Mouse (Mus musculus) kidney, embryonic 15.5 days (tissue): ENCODE measurements around the gene Satb2. TPM values are rescaled to one million over a fixed set of nuclear protein-coding genes. Genes with fewer than 3 reads are reported as not detected.

Experiments used
- ATAC-seq: fragments of 200-750 bp; cut with Nextera tagmentation; replicated peaks from 2 replicates; pipeline ENCODE4 v1.8.0; 2017; ENCODE audit warnings: moderate TSS enrichment; ENCODE audit not compliant: low FRiP score
- H3K27ac ChIP-seq: fragments of 300-500 bp; sonication (generic); 2 replicates; pipeline ENCODE4 v1.5.1; 2015; ENCODE audit warnings: mild to moderate bottlenecking, inconsistent platforms
- H3K27me3 ChIP-seq: fragments of 300-500 bp; sonication (generic); 2 replicates; pipeline ENCODE4 v1.6.1; 2015; ENCODE audit warnings: inconsistent platforms
- H3K36me3 ChIP-seq: fragments of 300-500 bp; sonication (generic); 2 replicates; pipeline ENCODE4 v1.6.1; 2015; ENCODE audit warnings: inconsistent platforms
- H3K4me1 ChIP-seq: fragments of 300-500 bp; sonication (generic); 2 replicates; pipeline ENCODE4 v1.6.1; 2015; ENCODE audit warnings: inconsistent platforms
- H3K4me2 ChIP-seq: fragments of 300-500 bp; sonication (generic); 2 replicates; pipeline ENCODE4 v1.6.1; 2015; ENCODE audit warnings: moderate library complexity, mild to moderate bottlenecking, inconsistent platforms
- H3K4me3 ChIP-seq: fragments of 300-500 bp; sonication (generic); replicated peaks from 2 replicates; pipeline ENCODE4 v1.5.1; 2015; ENCODE audit warnings: mild to moderate bottlenecking, inconsistent platforms
- H3K9ac ChIP-seq: fragments of 300-500 bp; sonication (generic); 2 replicates; pipeline ENCODE4 v1.6.1; 2015; ENCODE audit warnings: mild to moderate bottlenecking, inconsistent platforms
- H3K9me3 ChIP-seq: fragments of 300-500 bp; sonication (generic); replicated peaks from 2 replicates; pipeline ENCODE4 v1.6.1; 2016; ENCODE audit warnings: inconsistent platforms
- WGBS: fragments of 180-500 bp; shearing (Covaris S2); methylation state at CpG from one replicate; pipeline ENCODE4 v1.1.7; 2015; ENCODE audit warnings: mixed read lengths; 5-methylcytosine and 5-hydroxymethylcytosine counted together
- polyA plus RNA-seq: library from polyadenylated mRNA; unstranded; fragments of >200 nt; fragmentation: Nextera tagmentation; extraction: Ambion mirVana; gene quantifications from 2 replicates; pipeline ENCODE4 v1.2.1, GENCODE M21; 2015

Satb2 gene
- polyA plus RNA-seq, 1 experiment from 2014 or later, result 1.7 TPM

DNA sequence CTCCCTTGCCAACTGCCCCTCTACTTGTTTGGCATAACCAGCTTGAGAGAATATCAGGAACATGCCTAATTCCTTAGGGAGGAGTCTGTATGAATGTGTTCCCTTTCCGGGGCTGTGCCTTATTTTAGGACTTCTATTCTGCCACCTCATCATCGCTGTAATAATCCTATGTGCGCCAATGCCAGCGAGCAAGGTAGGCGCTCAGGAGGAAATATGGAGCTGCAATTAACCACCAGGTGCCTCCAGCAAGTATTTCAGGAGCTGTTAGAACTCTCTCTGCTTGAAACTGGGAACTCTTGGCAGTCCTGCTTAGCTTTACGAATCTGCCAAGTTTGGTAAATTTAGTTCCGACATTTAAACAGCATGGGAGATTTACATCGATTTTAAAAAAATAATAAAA is 128.0 kb downstream of the Satb2 start:
- WGBS, result 92% methylated on average over 8 of the region's 8 CpGs
- H3K36me3 ChIP-seq, result no peaks in the 10 kb centered on the region
- H3K27me3 ChIP-seq, result no peaks in the 10 kb centered on the region
- no peak overlapping the region for H3K4me3 ChIP-seq
- no peaks in the 10 kb centered on the region for H3K9me3 ChIP-seq
- H3K4me2 ChIP-seq, result no peak overlapping the region
- H3K27ac ChIP-seq, result no peak overlapping the region
- no peaks in the 10 kb centered on the region for H3K4me1 ChIP-seq
- no peak for ATAC-seq
- H3K9ac ChIP-seq, result no peak overlapping the region

DNA sequence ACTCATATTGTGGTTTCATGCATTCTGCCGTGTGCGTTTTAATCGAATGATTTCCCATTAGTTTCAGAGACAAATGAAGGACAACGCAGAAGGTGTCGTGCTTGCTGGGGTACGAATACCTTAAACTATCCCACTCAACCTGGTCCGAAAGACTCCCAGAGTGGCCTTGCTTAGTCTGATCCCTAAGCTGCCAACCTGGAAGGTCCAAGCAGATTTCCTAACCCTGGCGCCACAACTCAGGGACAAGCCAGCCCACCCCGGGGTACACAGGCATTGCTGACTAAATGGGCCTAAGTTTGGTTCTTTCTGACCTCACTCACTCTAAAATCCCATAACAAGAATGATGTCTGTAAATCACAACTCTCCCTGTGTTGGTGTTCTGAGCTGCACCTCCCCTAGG is 132.1 kb downstream of the Satb2 start:
- ATAC-seq, result no peak

DNA sequence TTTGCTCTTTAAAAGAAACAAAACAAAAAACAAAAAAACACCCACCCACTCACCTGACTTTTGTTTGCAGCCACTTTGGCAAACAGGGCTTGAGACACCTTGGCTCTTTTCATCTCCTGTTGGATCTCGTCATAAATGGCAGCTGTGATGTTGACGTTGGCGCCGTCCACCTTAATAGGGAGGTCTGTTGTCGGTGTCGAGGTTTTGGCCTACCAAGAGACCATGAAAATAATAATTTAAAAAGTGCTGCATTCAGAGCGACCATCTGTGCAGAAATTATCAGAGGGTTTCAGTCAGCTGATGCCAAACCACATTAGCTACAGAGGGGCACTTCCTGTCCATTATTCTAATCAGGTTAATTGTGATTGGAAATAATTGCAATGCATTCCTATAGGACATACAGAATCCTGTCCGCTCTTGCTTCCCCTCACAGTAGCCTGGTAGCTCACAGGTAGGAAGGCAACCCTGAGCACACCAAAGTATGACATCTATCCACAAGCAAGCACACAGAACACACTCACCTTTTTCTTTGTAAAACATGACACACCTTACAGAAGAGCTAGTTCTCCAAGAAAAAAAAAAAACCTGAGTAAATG is 132.8 kb downstream of the Satb2 start:
- no peak for ATAC-seq
- no peaks in the 10 kb centered on the region for H3K27me3 ChIP-seq
- H3K9me3 ChIP-seq, result no peaks in the 10 kb centered on the region
- H3K27ac ChIP-seq, result no peak overlapping the region
- H3K4me3 ChIP-seq, result no peak overlapping the region
- H3K36me3 ChIP-seq, result no peaks in the 10 kb centered on the region
- no peak overlapping the region for H3K9ac ChIP-seq
- H3K4me2 ChIP-seq, result no peak overlapping the region
- H3K4me1 ChIP-seq, result no peaks in the 10 kb centered on the region
- WGBS, result 80% methylated on average over 8 of the region's 8 CpGs

More for the DNA sequence above, 132.1 kb downstream of the Satb2 start:
- Histone ChIP-seq H3K36me3 (no peaks in the 10 kb centered on the region), H3K9ac (no peak overlapping the region), H3K27me3 (no peaks in the 10 kb centered on the region), H3K9me3 (no peaks in the 10 kb centered on the region), H3K4me2 (no peak overlapping the region), H3K4me3 (no peak overlapping the region), H3K4me1 (no peaks in the 10 kb centered on the region), H3K27ac (no peak overlapping the region)
- 92% methylated on average over 9 of the region's 9 CpGs for WGBS

DNA sequence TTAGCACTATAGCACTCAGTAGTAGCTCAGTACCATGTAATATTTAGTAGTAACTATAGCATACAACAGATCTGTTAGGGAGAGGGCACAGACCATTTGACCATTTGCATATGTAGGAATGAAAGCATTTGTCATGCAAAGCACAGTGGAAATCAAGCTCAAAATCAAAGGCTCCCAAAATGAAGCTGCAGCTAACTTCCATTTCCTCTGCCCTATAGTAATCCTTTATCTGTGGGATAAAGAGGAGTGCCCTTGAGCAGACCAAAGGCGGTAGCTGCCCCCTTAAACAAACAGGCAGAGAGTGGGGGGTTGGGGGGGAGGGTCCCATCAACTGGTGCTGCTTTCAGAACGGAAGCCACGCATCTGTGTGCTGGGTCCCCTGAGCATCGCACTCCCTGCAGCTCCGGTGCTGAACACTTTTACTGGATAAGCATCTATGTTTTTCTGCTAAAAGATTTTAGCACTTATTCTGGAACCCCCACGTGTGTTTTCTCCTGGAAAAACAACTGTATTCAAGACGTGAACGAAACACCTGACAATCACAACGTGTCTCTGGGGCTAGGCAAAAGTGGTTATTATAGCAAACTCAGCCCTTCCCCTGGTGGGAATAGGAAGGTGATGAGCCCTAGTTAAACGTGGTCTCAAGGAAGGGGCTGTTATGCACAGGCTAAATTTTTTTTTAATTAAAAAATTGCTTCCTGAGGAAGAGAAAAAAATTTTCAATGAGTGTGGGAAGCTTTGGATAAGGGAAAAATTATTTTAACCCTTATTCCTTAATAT is 133.7 kb downstream of the Satb2 start:
- H3K9me3 ChIP-seq, result no peaks in the 10 kb centered on the region
- no peak overlapping the region for H3K4me2 ChIP-seq
- H3K4me3 ChIP-seq, result no peak overlapping the region
- H3K27ac ChIP-seq, result no peak overlapping the region
- no peaks in the 10 kb centered on the region for H3K27me3 ChIP-seq
- ATAC-seq, result no peak
- no peaks in the 10 kb centered on the region for H3K4me1 ChIP-seq
- WGBS, result 16% methylated on average over 10 of the region's 10 CpGs
- H3K9ac ChIP-seq, result no peak overlapping the region
- no peaks in the 10 kb centered on the region for H3K36me3 ChIP-seq

DNA sequence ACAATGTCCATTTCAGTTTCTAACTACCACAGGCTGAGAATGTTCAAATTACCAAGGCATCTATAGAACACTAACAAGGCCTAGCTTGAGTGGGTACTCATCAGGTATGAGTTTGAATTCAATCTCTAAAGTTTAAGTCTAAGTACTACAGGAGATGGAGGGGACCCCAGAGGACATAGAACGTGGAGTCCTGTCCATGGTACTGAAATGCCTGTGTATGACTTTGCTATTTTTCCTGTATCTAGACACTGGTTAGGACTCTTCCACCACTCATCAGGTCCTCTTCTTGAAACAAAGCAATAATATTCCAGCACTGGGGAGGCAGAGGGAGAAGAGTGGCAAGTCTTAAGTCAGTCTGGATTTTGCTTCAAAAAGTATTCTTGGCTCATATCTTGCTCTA is 139.5 kb downstream of the Satb2 start:
- 26% methylated on average over 1 of the region's 1 CpGs for WGBS
- no peak overlapping the region for H3K9ac ChIP-seq
- ATAC-seq, result no peak

DNA sequence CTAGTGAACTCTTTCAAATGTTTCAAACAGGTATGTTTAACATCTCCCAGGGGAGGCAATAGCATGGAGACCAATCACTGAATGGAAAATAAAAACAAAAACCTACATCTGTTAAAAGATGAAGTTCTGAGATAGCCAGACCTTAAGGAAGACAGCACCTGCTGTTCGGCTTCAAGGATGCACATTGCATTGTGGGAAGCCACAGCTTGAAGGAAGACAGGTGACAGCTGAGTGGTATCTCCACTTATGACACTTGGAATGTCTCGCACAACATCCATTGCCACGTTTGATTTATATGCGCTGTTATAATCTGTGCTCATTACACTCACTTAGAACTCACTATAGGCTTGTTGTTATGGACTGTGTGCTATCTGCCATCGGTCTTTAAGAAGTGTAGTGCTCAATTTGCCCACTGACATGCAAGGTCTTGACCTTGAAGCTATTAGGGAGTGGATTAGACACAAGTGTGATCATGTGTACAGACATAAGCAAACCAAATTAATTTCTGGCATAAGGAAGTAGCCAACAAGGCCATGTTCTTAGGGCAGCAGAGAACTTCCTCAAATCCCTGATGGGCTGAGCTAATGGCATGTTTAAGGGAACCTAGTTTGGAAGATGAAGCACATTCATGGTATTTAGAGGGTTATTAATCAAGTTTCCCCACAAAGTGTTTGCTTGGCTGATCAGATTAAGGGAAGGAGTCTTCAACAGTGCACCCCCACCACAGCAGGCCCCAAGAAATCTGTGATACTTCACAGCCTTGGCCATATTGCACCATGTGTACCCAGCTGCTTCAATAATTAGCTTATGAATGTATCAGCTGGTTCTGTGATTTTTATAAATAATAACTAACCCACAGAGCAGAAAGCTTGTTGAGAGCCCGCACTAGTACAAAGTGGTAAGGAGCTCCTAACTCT is 144.2 kb downstream of the Satb2 start:
- Histone ChIP-seq H3K27ac (no peak overlapping the region), H3K4me2 (no peak overlapping the region), H3K9ac (no peak overlapping the region), H3K4me3 (no peak overlapping the region), H3K4me1 (no peaks in the 10 kb centered on the region), H3K27me3 (no peaks in the 10 kb centered on the region), H3K36me3 (no peaks in the 10 kb centered on the region), H3K9me3 (no peaks in the 10 kb centered on the region)
- ATAC-seq, result 0 out of 2 replicates have a peak, but pooled peaks have one; percentile 33
- WGBS, result 85% methylated on average over 6 of the region's 6 CpGs

More for the DNA sequence above, 139.5 kb downstream of the Satb2 start:
- H3K27me3 ChIP-seq, result no peaks in the 10 kb centered on the region
- no peak overlapping the region for H3K4me3 ChIP-seq
- H3K4me2 ChIP-seq, result no peak overlapping the region
- no peaks in the 10 kb centered on the region for H3K9me3 ChIP-seq
- no peak overlapping the region for H3K27ac ChIP-seq
- no peaks in the 10 kb centered on the region for H3K36me3 ChIP-seq
- no peaks in the 10 kb centered on the region for H3K4me1 ChIP-seq

DNA sequence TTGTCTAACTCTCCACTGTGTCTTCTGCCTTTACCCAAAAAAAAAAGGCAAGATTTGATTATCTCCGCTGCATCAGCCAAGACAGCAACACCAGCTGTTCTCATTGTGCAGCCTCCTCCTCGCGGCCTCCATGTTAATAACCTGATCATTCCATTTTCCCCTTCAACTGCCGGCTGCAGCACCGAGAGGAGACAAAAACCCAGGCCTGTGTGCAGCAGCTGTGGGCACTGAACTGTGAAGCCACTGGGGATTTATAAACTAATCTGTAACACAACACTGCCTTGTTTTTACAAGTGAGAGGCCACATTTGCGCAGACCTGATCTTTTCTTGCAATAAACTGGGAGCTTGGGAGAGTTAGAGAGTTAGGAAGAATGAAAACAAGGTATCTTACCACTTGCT is 145.1 kb downstream of the Satb2 start:
- peak; percentile 82 for ATAC-seq
- Histone ChIP-seq H3K27ac (no peak overlapping the region), H3K36me3 (no peaks in the 10 kb centered on the region), H3K4me2 (no peak overlapping the region), H3K4me3 (no peak overlapping the region), H3K9me3 (no peaks in the 10 kb centered on the region), H3K27me3 (no peaks in the 10 kb centered on the region), H3K4me1 (no peaks in the 10 kb centered on the region), H3K9ac (no peak overlapping the region)
- WGBS, result 18% methylated on average over 6 of the region's 6 CpGs

DNA sequence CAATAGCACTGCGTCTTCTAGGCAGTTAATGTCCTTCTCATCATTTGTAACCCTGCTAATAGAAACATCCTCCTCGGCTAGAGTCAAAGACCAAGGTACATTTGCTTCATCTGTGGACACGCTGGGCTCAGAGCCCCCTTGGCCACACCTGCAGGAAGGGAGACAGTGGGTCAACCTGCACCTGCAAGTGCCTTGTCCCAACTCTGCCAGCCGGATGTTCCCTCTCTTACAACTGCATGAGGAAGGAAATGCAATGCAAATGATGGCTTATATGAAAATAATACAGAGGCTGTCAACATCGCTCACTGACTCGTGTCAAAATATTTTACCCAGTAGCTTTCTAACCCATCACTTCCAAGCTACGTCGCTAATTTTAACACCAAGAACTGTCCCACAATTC is 145.7 kb downstream of the Satb2 start:
- Histone ChIP-seq H3K4me2 (no peak overlapping the region), H3K4me1 (no peaks in the 10 kb centered on the region), H3K27ac (no peak overlapping the region), H3K9me3 (no peaks in the 10 kb centered on the region), H3K36me3 (no peaks in the 10 kb centered on the region), H3K4me3 (no peak overlapping the region), H3K27me3 (no peaks in the 10 kb centered on the region), H3K9ac (no peak overlapping the region)
- WGBS, result 68% methylated on average over 8 of the region's 8 CpGs
- no peak for ATAC-seq

DNA sequence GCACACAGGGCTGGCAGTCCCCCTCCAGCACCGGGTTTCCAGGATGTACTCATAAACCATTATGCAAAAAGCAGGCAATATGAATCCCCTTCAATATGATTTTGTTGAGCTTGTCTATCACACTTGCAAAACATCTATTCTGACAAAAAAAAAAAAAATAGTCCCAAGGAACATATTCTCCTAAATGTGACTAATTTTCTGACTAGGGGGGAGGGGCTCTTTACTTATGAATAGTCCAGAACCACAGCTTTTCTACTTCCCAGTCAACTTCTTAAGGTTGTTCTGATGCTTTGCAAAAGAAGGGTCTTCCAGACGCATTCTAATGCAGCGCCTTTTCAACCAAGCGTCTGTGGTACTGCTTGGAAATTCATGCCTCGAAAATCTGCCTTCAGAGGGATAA is 155.7 kb downstream of the Satb2 start:
- Histone ChIP-seq H3K4me1 (no peaks in the 10 kb centered on the region), H3K27ac (no peak overlapping the region), H3K4me2 (no peak overlapping the region), H3K36me3 (no peaks in the 10 kb centered on the region), H3K9ac (no peak overlapping the region), H3K4me3 (no peak overlapping the region), H3K27me3 (no peaks in the 10 kb centered on the region), H3K9me3 (no peaks in the 10 kb centered on the region)
- WGBS, result 91% methylated on average over 5 of the region's 5 CpGs
- no peak for ATAC-seq

DNA sequence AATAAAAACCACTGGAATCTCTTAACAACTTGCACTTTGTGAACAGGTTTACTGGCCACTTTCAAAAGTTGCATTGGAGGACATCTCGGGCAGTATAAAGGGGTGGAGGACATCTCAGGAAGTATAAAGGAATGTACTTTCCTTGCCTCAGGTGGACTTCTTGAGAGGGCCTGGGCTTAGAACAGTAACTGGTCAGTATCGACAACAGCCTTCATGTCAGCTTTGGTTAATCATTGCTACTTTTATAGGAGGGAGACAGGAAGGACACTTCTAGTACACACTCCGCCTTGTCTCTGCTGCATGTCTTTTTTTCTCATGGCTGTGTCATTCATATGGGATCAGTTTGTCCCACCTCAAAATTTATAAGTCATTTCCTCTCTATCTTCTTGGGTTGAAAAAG is 156.4 kb downstream of the Satb2 start:
- no peak for ATAC-seq
- no peak overlapping the region for H3K9ac ChIP-seq
- no peaks in the 10 kb centered on the region for H3K9me3 ChIP-seq
- no peak overlapping the region for H3K4me2 ChIP-seq
- H3K27ac ChIP-seq, result no peak overlapping the region
- 74% methylated on average over 3 of the region's 3 CpGs for WGBS
- H3K4me3 ChIP-seq, result no peak overlapping the region
- no peaks in the 10 kb centered on the region for H3K4me1 ChIP-seq
- H3K36me3 ChIP-seq, result no peaks in the 10 kb centered on the region
- H3K27me3 ChIP-seq, result no peaks in the 10 kb centered on the region

DNA sequence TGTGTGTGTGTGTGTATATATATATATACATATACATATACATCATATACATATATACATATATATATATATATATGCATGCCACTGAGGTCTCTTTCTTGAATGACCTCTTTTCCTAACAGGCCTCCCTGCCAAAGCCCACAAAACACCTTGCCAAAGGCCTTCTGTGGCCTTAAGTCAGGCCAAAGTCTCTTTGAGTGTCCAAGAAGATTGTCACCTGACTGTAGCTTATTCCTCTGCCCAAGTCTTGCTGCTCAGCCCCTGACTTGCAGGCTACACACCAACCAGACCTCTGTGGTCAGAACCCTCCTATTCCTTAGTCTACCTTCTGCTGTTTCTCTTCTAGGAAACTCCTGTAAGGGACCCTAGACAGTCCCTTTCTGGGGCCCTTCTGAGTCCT is 164.9 kb downstream of the Satb2 start:
- Histone ChIP-seq H3K4me1 (no peaks in the 10 kb centered on the region), H3K36me3 (no peaks in the 10 kb centered on the region), H3K27ac (no peak overlapping the region), H3K9me3 (no peaks in the 10 kb centered on the region), H3K4me2 (no peak overlapping the region), H3K27me3 (no peaks in the 10 kb centered on the region), H3K9ac (no peak overlapping the region), H3K4me3 (no peak overlapping the region)
- no peak for ATAC-seq

DNA sequence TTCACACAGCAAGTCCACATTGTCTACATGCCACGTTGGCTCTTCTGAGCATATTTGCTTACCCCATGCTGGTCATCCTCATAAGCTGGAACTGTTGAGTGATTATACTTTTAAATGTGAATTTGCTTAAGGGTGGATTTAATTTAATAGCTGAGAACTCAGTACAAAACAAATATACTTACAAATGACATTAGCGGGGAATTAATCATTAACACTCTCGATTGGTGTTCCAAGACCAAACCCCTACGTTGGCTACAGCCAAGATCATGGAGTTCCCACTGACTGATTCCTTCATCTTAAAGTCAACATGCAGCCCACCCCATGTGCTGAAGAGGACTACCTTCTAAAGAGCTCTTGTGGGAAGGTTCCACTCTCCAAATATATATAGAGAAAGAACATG is 165.5 kb downstream of the Satb2 start:
- no peak overlapping the region for H3K27ac ChIP-seq
- ATAC-seq, result no peak
- no peak overlapping the region for H3K4me2 ChIP-seq
- no peaks in the 10 kb centered on the region for H3K9me3 ChIP-seq
- H3K4me1 ChIP-seq, result no peaks in the 10 kb centered on the region
- no peaks in the 10 kb centered on the region for H3K36me3 ChIP-seq
- H3K9ac ChIP-seq, result no peak overlapping the region
- no peak overlapping the region for H3K4me3 ChIP-seq
- H3K27me3 ChIP-seq, result no peaks in the 10 kb centered on the region
- WGBS, result 82% methylated on average over 4 of the region's 4 CpGs
